Mouse (Mus musculus): ENCODE measurements around the gene Ifit1bl1. TPM values are rescaled to one million over a fixed set of nuclear protein-coding genes. Genes with fewer than 3 reads are reported as not detected.
A peak's percentile ranks its signal among the peaks of the same experiment; 100 is the strongest.

The Ifit1bl1 gene
- total RNA-seq, 2 experiments from 2014 or later, result 2.4 to 2.7 TPM

GRCm38 (mm10) chr19:34547976-34548375, 53.8 kb downstream of the Ifit1bl1 start:
- peak; percentile 80 to 84 for DNase-seq (ENCODE audit: low spot score in 2 of 2)

- no peak for DNase-seq (ENCODE audit: low spot score in 2 of 2)
Observed at GRCm38 (mm10) chr19:34546211-34546610, 55.5 kb downstream of the Ifit1bl1 start.

Other genes with a start within 250 kb of the Ifit1bl1 start
- gene Ch25h, start 126.8 kb downstream of the Ifit1bl1 start, total RNA-seq (2021), result under 1 TPM; 0.23 to 0.44 TPM
- 10 to 100 TPM; 17.1 to 18.5 TPM for gene Lipa, start 74.5 kb downstream of the Ifit1bl1 start, total RNA-seq (2021)
- 1 to 10 TPM; 6.9 to 8.1 TPM for gene Ifit2, start 51.3 kb downstream of the Ifit1bl1 start, total RNA-seq (2021)
- gene Ifit3, start 18.4 kb downstream of the Ifit1bl1 start, total RNA-seq (2021), result 1 to 10 TPM; 4.5 to 6.4 TPM
- 1 to 10 TPM; 3.8 to 3.9 TPM for gene Ifit3b, start 6.0 kb upstream of the Ifit1bl1 start, total RNA-seq (2021)
- gene Ifit1bl2, start 38.8 kb upstream of the Ifit1bl1 start, total RNA-seq (2021), result under 1 TPM; 0.35 to 0.65 TPM
- gene Ifit1, start 38.9 kb upstream of the Ifit1bl1 start, total RNA-seq (2021), result 1 to 10 TPM in 1 of 2 experiments, under 1 TPM in 1; 0.79 to 1.3 TPM
- gene Slc16a12, start 145.3 kb upstream of the Ifit1bl1 start, total RNA-seq (2021), result 1 to 10 TPM; 2.3 to 4.0 TPM

Data from left cerebral cortex, adult 18-20 months (tissue).